Mouse (Mus musculus): ENCODE results near the gene Taf6l.

The Taf6l gene

DNA sequence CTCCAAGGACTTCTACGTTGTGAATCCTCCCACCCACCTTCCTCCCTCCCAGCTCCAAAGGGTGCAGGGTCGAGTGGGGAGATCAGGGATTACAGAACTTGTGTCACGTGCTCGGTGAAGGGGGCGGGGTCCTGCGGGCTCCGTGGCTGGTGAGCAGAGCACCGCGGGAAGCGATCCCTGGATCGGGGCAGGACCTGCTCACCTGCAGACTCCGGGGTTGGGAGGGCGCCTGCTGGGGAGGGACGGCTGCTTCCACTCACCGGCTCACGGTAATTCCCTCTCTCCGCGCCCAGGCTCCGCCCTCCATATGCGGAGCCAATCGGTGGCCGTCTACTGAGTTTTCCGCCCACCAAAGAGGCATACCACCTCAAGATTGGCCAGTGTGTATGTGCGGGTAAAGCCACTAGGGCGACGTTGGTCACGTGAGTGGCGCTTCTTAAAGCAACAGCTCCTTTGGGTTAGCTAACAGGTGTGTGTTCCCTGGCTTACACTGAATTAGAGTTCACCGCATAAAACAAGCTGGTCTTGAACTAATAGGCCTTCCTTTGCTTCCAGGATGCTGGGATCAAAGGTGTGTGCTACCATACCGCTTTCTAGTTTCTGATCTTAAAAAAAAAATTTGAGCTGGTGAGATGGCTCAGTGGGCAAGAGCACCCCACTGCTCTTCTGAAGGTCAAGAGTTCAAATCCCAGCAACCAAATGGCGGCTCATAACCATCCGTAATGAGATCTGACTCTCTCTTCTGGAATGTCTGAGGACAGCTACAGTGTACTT, at the start of gene Taf6l:
Gene Taf6l, minus strand, starts transcription at position 410 of the 774 bp plus-strand sequence.
- peak; percentile 89 for DNase-seq (ENCODE audit: low spot score)

DNA sequence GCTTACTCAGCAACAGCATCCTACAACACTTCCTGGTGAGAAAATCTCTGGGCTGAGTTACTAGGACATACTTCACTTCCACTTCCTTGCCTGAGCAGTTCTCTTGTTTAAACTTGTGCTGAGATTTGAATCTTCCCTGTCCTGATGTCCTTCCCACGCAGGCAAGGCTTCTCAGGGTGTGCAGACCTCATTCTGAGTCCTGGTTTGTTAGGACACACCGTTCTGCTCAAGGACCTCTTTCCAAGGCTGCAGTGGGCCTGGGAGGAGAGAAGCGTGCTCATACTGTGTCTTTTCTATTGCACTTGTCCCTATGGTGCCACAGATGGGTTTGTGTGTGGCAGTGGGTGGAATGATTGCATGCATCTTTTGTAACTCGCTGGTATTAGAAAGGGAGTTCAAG, 46.8 kb upstream of the Taf6l start:
- no peak for DNase-seq (ENCODE audit: low spot score)

GRCm38 (mm10) chr19:8831262-8831661, 45.0 kb upstream of the Taf6l start:
- no peak for DNase-seq (ENCODE audit: low spot score)

DNA sequence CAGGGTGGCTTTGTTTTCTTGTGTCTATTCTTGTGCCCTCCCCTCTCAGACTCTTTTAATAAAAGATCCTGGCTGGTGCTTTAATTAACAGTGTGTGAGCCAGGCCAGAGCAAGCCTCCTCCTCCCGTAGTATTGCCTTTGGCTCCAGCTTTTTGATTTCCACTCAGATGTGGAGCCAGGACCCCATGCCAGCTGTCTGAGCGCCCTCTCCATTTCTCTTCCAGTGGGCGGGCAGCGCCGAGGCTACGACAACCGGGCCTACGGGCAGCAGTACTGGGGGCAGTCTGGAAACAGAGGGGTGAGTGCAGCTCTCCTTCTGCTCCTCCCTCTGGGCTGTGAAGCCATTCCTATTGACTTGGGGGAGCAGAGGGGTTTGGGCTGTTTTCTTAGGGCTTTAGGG, 44.4 kb upstream of the Taf6l start:
- DNase-seq (ENCODE audit: low spot score): no peak

- DNase-seq (ENCODE audit: low spot score): no peak
These were observed 43.4 kb upstream of the Taf6l start, which contains the start of gene AC129217.1 for GRCm38 (mm10) chr19:8829660-8830059. AC129217.1 (plus strand) TSS chr19:8829773.

DNA sequence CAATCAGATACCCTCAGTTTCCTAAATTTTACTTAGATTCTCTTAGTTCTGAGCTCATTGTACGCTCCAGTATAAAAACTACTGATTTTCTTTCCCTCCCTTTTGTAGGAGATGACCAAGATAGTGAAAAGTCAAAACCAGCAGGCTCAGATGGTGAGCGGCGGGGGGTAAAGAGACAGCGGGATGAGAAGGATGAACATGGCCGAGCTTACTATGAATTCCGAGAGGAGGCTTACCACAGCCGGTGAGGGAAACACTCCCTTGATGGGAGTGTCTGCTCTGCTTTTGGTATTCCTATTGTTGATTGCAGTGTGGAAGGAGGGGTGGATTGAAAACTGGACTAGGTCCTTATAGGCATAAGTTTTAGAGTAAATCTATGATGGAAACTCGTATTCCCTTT, 36.5 kb upstream of the Taf6l start:
- DNase-seq (ENCODE audit: low spot score): no peak

GRCm38 (mm10) chr19:8821146-8821545, 34.9 kb upstream of the Taf6l start:
- DNase-seq (ENCODE audit: low spot score): no peak

DNA sequence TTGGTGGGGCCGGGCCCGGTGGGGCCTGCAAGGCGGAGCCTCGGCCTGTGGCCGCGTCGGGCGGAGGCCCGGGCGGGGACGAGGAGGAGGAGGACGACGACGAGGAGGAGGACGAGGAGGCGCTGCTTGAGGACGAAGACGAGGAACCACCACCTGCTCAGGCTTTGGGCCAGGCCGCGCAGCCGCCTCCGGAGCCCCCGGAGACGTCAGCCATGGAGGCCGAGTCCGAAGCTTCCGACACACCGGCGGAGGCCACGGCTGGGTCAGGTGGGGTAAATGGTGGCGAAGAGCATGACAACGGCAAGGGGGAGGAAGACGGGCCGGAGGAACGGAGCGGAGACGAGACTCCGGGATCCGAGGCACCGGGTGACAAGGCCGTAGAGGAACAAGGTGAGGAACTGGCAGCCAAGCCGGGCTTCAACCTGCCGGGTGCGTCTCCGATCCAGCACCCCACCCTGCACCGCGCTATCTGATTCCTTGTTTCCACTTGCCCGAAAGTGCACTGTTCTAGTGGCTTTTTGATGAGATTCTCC, 34.3 kb upstream of the Taf6l start:
- DNase-seq (ENCODE audit: low spot score): no peak

DNA sequence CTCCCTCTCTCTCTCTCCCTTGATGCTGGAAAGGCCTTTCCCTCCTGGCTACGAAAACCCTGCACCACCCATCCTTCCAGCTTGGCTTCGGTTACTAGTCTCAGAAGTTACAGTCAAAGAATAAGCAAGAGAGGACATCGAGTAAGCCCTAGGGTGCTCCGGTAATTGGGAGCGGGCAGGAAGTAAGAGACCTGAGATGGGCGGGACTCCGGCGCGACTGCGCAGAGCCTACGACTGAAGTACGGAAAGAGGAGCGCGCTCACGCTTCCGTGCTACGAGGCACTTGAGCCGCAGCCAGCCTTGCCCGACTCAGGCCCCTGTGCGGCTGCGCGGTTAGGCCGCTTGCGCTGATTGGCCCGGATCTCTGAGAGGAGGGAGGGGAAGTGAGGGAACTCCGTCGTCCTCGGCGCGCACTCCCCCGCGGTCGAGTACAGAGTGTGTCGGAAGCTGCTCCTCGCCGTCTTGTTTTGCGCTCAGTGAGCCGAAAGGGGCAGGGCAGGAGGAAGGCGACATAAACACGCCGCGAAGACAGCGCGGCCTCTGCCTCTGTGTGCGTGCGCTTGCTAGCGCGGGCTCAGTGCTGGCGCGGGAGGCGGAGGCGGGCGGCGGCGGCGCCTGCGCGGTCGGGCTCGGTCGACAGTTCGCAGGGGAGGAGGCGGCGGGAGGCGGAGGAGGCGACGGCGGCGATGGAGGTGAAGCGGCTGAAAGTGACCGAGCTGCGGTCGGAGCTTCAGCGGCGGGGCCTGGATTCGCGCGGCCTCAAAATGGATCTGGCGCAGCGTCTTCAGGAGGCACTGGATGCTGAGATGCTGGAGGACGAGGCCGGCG, 33.6 kb upstream of the Taf6l start, which contains the start of gene Hnrnpul2:
Gene Hnrnpul2, plus strand, starts transcription at position 415 of the 828 bp plus-strand sequence.
- DNase-seq (ENCODE audit: low spot score): peak; percentile 98

- peak; percentile 97 for DNase-seq (ENCODE audit: low spot score)
These were observed 32.8 kb upstream of the Taf6l start, which contains the start of gene Ttc9c for GRCm38 (mm10) chr19:8818801-8819595. Ttc9c (minus strand) TSS chr19:8819333.

DNA sequence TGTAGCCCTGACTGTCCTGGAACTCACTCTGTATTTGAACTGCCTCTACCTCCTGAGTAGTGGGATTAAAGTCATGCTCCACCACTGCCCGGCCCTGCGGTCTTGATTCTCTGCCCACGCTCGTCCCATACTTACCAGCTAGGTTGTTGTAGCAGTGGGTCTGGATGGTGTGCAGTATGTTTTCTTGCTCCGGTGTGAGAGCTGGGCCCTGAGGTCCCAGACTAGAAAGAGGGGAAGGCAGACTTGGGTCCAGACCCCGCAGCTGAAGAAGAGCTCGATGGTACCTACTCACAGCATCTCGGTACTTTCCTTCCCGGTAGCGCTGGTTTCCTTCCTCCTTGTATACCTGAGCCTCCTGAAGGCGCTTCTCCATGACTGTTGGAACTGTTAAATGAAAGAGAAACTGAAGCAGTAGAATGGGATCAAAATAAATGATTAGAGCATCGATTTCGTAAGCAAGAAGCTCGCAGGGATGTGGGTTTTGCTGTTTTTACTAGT, 32.1 kb upstream of the Taf6l start:
- no peak for DNase-seq (ENCODE audit: low spot score)

DNA sequence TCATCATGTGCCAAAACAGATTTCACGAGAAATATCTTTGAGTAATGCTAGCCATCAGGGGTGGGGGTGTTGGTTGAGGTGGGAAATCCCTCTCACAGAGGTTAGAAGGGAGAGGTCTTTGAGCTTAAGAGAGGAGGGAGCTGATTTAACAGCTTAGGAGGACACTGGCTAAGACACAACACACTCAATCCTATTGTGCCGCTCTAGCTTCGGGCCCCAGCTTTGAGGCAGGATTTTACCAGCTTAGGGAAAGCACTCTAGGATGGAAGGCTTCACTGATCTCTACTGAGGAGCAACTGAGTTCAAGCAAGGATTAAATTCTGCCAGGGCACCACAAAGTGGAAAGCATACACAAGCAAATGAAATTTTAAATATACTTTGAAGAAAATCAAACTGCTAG, 30.8 kb upstream of the Taf6l start:
- DNase-seq (ENCODE audit: low spot score): no peak

- DNase-seq (ENCODE audit: low spot score): no peak
These were observed 29.6 kb upstream of the Taf6l start for GRCm38 (mm10) chr19:8815812-8816211.

GRCm38 (mm10) chr19:8806810-8807209, 20.6 kb upstream of the Taf6l start:
- no peak for DNase-seq (ENCODE audit: low spot score)

GRCm38 (mm10) chr19:8803879-8804660, 17.9 kb upstream of the Taf6l start:
- no peak for DNase-seq (ENCODE audit: low spot score)

GRCm38 (mm10) chr19:8803204-8803780, 17.1 kb upstream of the Taf6l start:
- no peak for DNase-seq (ENCODE audit: low spot score)

GRCm38 (mm10) chr19:8802130-8802821, 16.1 kb upstream of the Taf6l start, which contains the start of gene Zbtb3:
Zbtb3 (plus strand) TSS chr19:8802555.
- peak; percentile 96 for DNase-seq (ENCODE audit: low spot score)

GRCm38 (mm10) chr19:8798947-8799315, 12.7 kb upstream of the Taf6l start:
- no peak for DNase-seq (ENCODE audit: low spot score)

DNA sequence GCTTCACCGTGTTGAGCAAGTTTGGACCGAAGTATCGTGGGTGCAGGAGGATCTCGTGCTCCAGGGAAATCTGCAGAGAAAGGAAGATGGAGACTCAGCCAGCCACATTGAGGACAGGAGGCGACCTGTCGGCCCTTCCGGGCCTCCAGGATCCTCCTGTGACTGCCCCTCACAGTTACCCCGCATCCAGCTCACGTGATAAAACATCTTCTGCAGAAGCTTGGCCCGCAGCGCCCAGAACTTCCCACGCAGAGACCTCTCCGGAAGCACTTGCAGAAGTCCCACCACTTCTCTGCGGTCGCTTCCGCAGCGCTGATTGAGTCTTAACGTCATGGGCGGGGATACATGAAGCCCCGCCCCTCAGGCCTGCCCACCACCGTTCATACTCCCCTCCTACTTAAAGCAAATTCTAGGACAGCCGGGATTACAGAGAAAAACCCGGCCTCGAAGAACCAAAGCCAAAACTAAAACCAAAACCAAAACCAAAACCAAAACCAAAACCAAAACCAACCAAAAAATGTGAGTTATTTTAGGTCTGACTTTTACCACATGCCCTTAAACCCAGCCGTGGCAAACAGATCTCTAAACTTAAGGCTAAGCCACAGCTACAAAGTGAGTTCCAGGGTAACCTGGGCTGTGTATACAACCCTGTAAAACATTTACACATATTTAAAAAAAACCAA, 12.2 kb upstream of the Taf6l start, which contains the start of gene Polr2g:
Gene Polr2g, minus strand, starts transcription at position 314 of the 683 bp plus-strand sequence.
- peak; percentile 86 for DNase-seq (ENCODE audit: low spot score)

Measured in ovary, adult 18-20 months (tissue).